Mouse (Mus musculus) bone marrow, adult 2 months (tissue): ENCODE measurements around the gene Krt26.

Source experiments
- CTCF ChIP-seq: fragments of 200-500 bp; IDR thresholded peaks from 2 replicates; pipeline ENCODE4 v1.5.1; 2011; ENCODE audit warnings: low read length, control low read depth; ENCODE audit not compliant: control insufficient read depth, insufficient read depth
- POLR2A ChIP-seq: fragments of 200-500 bp; IDR thresholded peaks from 2 replicates; pipeline ENCODE4 v1.6.1; 2011; ENCODE audit warnings: low read depth, mild to moderate bottlenecking, control low read depth, low read length, borderline replicate concordance; ENCODE audit not compliant: control insufficient read depth

- TF ChIP-seq POLR2A = no peak
- TF ChIP-seq CTCF = no peak
Observed at GRCm38 (mm10) chr11:99316543-99316942, 21.2 kb downstream of the Krt26 start.
